Mouse (Mus musculus) liver, embryonic 14.5 days (tissue): ENCODE results near the gene Snx7.

Experiments used
- CTCF ChIP-seq: IDR thresholded peaks from 2 replicates; pipeline ENCODE4 v1.5.1; 2016; ENCODE audit warnings: antibody characterized with exemption, low read depth, control low read depth
- EP300 ChIP-seq: IDR thresholded peaks from 2 replicates; pipeline ENCODE4 v1.6.1; 2016; ENCODE audit warnings: antibody characterized with exemption, low read depth

- TF ChIP-seq CTCF = no peak
- TF ChIP-seq EP300 = no peak
These were observed 4.6 kb upstream of the Snx7 start for GRCm38 (mm10) chr3:117873209-117873863.
